Mouse (Mus musculus) MEL (cell line): ENCODE data around the gene Zfp418. TPM values are rescaled to one million over a fixed set of nuclear protein-coding genes. Genes with fewer than 3 reads are reported as not detected.
"Not testable (repeated sequence)": the region's sequence is repeated elsewhere in the genome, so short reads cannot be mapped to it uniquely, and the experiment has no call there.

ENCODE experiments used
- DNase-seq: peaks from one replicate; pipeline ENCODE4 v3.0.0; 2011; ENCODE audit warnings: low read depth, low spot score
- H3K27ac ChIP-seq: 2 replicates; pipeline ENCODE4 v1.5.1; 2012; ENCODE audit warnings: low read depth, mild to moderate bottlenecking, control low read depth, low read length, moderate library complexity; ENCODE audit not compliant: control insufficient read depth
- H3K27me3 ChIP-seq, 2 experiments: fragments of 150-350 bp in 1 of 2; sonication (generic) in 1 of 2; 2 replicates each; pipeline ENCODE4 v1.6.1; 2012; ENCODE audit warnings: low read length in 2 of 2, mild to moderate bottlenecking in 2 of 2, improper control_type of control experiment in 1 of 2, moderate library complexity in 1 of 2; ENCODE audit not compliant: insufficient read depth in 2 of 2, control insufficient read depth in 1 of 2
- H3K36me3 ChIP-seq, 2 experiments: 2 replicates each; pipeline ENCODE4 v1.6.1; 2012 to 2014; ENCODE audit warnings: low read length in 2 of 2, improper control_type of control experiment in 1 of 2, inconsistent platforms in 1 of 2, mild to moderate bottlenecking in 1 of 2; ENCODE audit not compliant: insufficient read depth in 2 of 2, control insufficient read depth in 1 of 2
- H3K4me1 ChIP-seq, 2 experiments: fragments of 150-350 bp in 1 of 2; sonication (generic) in 1 of 2; 2 replicates each; pipeline ENCODE4 v1.6.1; 2012; ENCODE audit warnings: low read length in 2 of 2, improper control_type of control experiment in 1 of 2, mild to moderate bottlenecking in 1 of 2; ENCODE audit not compliant: insufficient read depth in 2 of 2, control insufficient read depth in 1 of 2
- H3K4me3 ChIP-seq, 2 experiments: fragments of 150-350 bp in 1 of 2; sonication (generic) in 1 of 2; 2 replicates each; pipeline ENCODE4 v1.5.1; 2012; ENCODE audit warnings: low read depth in 2 of 2, low read length in 2 of 2, mild to moderate bottlenecking in 2 of 2, moderate library complexity in 2 of 2, control low read depth in 1 of 2, improper control_type of control experiment in 1 of 2; ENCODE audit not compliant: control insufficient read depth in 1 of 2, insufficient read depth in 1 of 2
- H3K79me2 ChIP-seq: 2 replicates; pipeline ENCODE4 v1.6.1; 2012; ENCODE audit warnings: mild to moderate bottlenecking, low read length, moderate library complexity; ENCODE audit not compliant: control insufficient read depth, poor library complexity, insufficient read depth
- H3K9ac ChIP-seq: 2 replicates; pipeline ENCODE4 v1.6.1; 2012; ENCODE audit warnings: low read depth, mild to moderate bottlenecking, control low read depth, low read length, moderate library complexity; ENCODE audit not compliant: control insufficient read depth, poor library complexity, severe bottlenecking
- H3K9me3 ChIP-seq: fragments of 150-350 bp; sonication (generic); replicated peaks from 2 replicates; pipeline ENCODE4 v1.6.1; 2012; ENCODE audit warnings: mild to moderate bottlenecking, low read length, improper control_type of control experiment, moderate library complexity; ENCODE audit not compliant: insufficient read depth
- CTCF ChIP-seq, 3 experiments: IDR thresholded peaks in 2 of 3; conservative IDR thresholded peaks in 1 of 3; 2 replicates each; pipeline ENCODE4 v1.5.1; 2011 to 2012; ENCODE audit warnings: low read length in 3 of 3, low read depth in 2 of 3, mild to moderate bottlenecking in 2 of 3, improper control_type of control experiment in 1 of 3, inconsistent platforms in 1 of 3, mixed read lengths in 1 of 3, moderate library complexity in 1 of 3; ENCODE audit not compliant: control insufficient read depth in 1 of 3, insufficient read depth in 1 of 3, poor library complexity in 1 of 3, severe bottlenecking in 1 of 3
- HCFC1 ChIP-seq: IDR thresholded peaks from 2 replicates; pipeline ENCODE4 v1.6.1; 2012; ENCODE audit warnings: low read depth, mild to moderate bottlenecking, inconsistent platforms, low read length, improper control_type of control experiment, moderate library complexity
- KAT2A ChIP-seq: conservative IDR thresholded peaks from 2 replicates; pipeline ENCODE4 v1.6.1; 2012; ENCODE audit warnings: low read depth, low read length, improper control_type of control experiment, inconsistent platforms
- NELFE ChIP-seq: IDR thresholded peaks from 2 replicates; pipeline ENCODE4 v1.6.1; 2011; ENCODE audit warnings: low read depth, low read length, improper control_type of control experiment
- NRF1 ChIP-seq: IDR thresholded peaks from 2 replicates; pipeline ENCODE4 v1.6.1; 2014; ENCODE audit warnings: low read depth, mild to moderate bottlenecking, inconsistent platforms, low read length, improper control_type of control experiment, moderate library complexity; ENCODE audit not compliant: poor library complexity, insufficient read depth, severe bottlenecking
- RAD21 ChIP-seq: IDR thresholded peaks from 2 replicates; pipeline ENCODE4 v1.6.1; 2011; ENCODE audit warnings: mild to moderate bottlenecking, low read depth, low read length, improper control_type of control experiment
- SMC3 ChIP-seq: IDR thresholded peaks from 2 replicates; pipeline ENCODE4 v1.6.1; 2011; ENCODE audit warnings: low read depth, low read length, improper control_type of control experiment
- TBP ChIP-seq: IDR thresholded peaks from 2 replicates; pipeline ENCODE4 v1.8.0; 2011; ENCODE audit warnings: low read depth, low read length, improper control_type of control experiment
- ZC3H11A ChIP-seq: IDR thresholded peaks from 2 replicates; pipeline ENCODE4 v1.6.1; 2012; ENCODE audit warnings: low read depth, mild to moderate bottlenecking, inconsistent platforms, low read length, improper control_type of control experiment
- ZNF384 ChIP-seq: IDR thresholded peaks from 2 replicates; pipeline ENCODE4 v1.6.1; 2012; ENCODE audit warnings: low read depth, mild to moderate bottlenecking, inconsistent platforms, low read length, improper control_type of control experiment
- polyA plus RNA-seq, 2 experiments: library from polyadenylated mRNA; stranded (reverse) in 1 of 2; unstranded in 1 of 2; fragments of >175 nt in 1 of 2; fragments of >200 nt in 1 of 2; gene quantifications; 2 replicates each; pipeline versions ENCODE4 v1.2.1 to v1.2.4; 2012; ENCODE audit warnings: low replicate concordance in 2 of 2, low read depth in 1 of 2; ENCODE audit not compliant: insufficient read length in 2 of 2, insufficient read depth in 1 of 2, missing spikeins in 1 of 2
- total RNA-seq: library from RNA; depleted of rRNA; stranded (reverse); fragments of 300-350 nt; gene quantifications from 2 replicates; pipeline ENCODE4 v1.2.3, GENCODE M21; 2012; rRNA removed

Gene Zfp418
- total and polyA plus RNA-seq, 3 experiments, result 0.47 to 0.50 TPM; not detected in 1

DNA sequence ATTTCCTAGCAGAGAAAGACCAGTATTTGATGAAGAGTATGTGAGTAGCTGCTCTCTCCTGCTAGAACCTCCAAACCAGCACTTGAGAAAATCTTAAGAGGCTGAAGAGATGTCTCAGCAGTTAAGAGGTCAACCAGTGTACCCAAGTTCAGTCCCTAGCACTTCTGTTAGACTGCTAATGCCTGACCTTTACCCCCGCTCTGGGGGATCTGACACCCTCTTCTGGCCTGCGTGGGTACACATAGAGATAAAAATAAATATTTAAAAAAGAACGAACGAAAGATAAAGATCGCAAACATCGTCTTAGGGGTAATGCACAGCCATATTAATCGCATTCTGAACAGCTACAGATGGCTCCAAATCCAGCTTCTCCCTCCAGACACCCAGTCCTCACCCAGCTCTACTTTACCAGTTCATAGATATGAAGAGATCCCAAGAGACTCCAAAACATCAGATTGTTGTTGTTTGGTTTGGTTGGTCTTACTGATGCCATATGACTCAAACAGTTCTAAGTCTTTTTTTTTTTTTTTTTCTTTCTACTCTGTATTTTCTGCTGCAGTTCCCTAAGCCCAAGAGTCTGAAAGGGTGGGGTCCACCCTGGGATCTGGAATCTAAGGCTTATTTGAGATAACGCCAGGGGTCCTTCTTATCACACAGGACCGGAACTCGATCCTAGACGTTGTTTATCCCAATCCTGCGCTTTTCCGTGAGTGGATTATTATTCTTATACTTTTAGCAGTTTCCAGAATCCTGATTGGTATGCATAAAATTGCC lies 16.5 kb downstream of the Zfp418 start:
- TF ChIP-seq TBP, result no peak
- TF ChIP-seq HCFC1, result no peak
- no peaks in the 10 kb centered on the region for H3K9me3 ChIP-seq
- no peaks in the 10 kb centered on the region for H3K79me2 ChIP-seq
- no peaks in the 10 kb centered on the region; a peak in 1 of 4 replicates for H3K4me1 ChIP-seq
- H3K9ac ChIP-seq, result no peak overlapping the region; the same call in 1 of the 2 replicates
- H3K36me3 ChIP-seq, result no peaks in the 10 kb centered on the region
- H3K4me3 ChIP-seq, result peak overlapping the region; percentile 88 to 90
- no peaks in the 10 kb centered on the region for H3K27me3 ChIP-seq
- H3K27ac ChIP-seq, result no peak overlapping the region
- DNase-seq, result no peak

DNA sequence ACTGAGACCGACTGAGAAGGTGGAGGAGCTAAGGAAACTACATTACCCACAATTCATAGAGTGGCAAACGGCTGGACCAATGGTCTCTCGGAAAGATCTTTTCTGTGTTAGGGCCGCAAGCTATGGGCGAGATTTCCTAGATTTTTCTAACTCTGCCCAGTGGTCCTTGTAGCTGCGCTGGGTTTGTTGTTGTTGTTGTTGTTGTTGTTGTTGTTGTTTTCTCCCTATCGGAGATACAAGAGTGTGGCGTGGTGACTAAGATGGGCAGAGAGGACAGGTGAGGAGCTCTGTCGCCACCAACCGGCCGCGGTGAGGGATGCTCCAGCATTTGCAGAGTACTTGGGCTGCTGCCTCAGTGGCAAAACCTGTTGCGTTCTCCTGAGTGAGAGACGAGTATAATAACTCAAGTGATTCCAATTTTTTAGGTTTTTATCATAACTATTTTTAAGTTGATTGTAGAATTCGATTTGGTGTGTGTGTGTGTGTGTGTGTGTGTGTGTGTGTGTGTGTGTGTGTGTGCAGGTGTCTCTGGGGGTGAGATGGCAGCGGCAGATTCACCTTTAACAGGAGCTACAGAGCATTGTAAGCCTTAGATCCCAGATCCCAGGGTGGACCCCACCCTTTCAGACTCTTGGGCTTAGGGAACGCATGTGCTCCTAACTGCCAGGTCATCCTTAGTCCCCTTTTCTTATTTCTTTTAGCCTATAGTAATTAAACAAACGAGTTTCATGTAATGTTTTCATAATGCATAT lies 17.2 kb downstream of the Zfp418 start:
- DNase-seq, result peak; percentile 62
- Histone ChIP-seq H3K27me3 (no peaks in the 10 kb centered on the region), H3K4me1 (no peaks in the 10 kb centered on the region; a peak in 1 of 4 replicates), H3K79me2 (no peaks in the 10 kb centered on the region), H3K4me3 (peak overlapping the region; percentile 88 to 90), H3K27ac (no peak overlapping the region), H3K9me3 (no peaks in the 10 kb centered on the region), H3K9ac (peak overlapping the region; percentile 32; the same call in 1 of the 2 replicates), H3K36me3 (no peaks in the 10 kb centered on the region)
- TF ChIP-seq ZC3H11A (no peak), NRF1 (no peak), KAT2A (peak; percentile 54; the same call in 1 of the 2 replicates), NELFE (no peak), HCFC1 (peak; percentile 89), SMC3 (peak; percentile 45), RAD21 (peak; percentile 33), ZNF384 (no peak), CTCF (IDR thresholded peaks at IDR 0.05 in 2 of 3, conservative IDR thresholded peaks at IDR 0.05 in 1 of 3; ENCODE audit: control insufficient read depth in 1 of 3, insufficient read depth in 1 of 3, low read depth in 2 of 3, low read length in 3 of 3, poor library complexity in 1 of 3, severe bottlenecking in 1 of 3) (peak; percentile 41 to 68 (median 54); a peak in 5 of 6 replicates)

DNA sequence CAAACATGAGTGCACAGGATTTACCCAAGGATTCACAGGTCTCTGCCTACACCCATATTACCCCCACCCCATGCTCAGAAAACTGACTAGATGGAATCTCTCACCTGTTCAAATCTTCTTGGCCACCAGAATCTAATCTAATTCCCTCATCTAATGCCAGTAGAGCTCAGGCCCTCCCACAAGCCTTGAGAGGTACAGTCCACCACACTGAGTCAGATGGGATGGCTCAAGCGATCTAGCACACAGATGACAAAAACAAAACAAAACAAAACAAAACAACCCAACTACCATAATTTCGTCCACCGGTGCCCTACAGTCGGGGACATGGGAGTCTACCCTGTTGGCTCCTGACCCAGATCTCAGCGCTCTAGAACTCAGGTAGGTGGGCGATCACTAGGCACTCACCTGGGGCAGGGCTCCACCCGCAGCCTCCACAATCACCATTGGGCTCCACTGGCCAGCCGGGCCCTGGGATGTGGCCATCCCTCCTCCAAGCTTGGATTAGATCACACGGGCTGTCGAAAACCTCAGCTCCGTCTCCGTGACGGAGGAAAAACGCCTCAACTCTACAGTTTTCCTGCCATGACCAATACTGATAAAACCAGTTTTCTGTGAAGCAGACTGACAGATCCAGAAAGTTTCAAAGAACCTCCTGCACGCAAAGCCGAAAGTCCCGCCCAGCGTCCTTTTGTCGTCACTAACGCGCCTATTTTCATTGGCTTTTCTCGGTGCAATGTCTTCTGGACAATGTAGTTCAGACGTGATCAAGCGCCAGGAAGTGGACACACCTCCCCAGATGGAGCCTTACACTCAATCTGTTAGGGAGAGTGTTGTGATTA lies 38.4 kb downstream of the Zfp418 start, which contains the start of gene Zfp772:
Gene Zfp772, minus strand, starts transcription at position 686 of the 839 bp plus-strand sequence.
- TF ChIP-seq HCFC1, result peak; percentile 73
- not testable (repeated sequence) for H3K4me1 ChIP-seq, H3K27ac ChIP-seq, H3K9me3 ChIP-seq, H3K27me3 ChIP-seq, H3K79me2 ChIP-seq, H3K36me3 ChIP-seq
- peak; percentile 43 for DNase-seq
- H3K9ac ChIP-seq, result peak within 1 kb of the TSS; percentile 45
- peak within 1 kb of the TSS; percentile 48 to 65 for H3K4me3 ChIP-seq

Other genes with a start within 250 kb of the Zfp418 start
- gene Aurkc, start 176.0 kb upstream of the Zfp418 start, total RNA-seq, result not detected in 2 replicates
- not detected for gene Aurkc, start 176.0 kb upstream of the Zfp418 start, polyA plus RNA-seq
- 9.3 and 10.6 TPM in 2 replicates for gene Zfp954, start 49.8 kb upstream of the Zfp418 start, total RNA-seq
- gene Zfp954, start 49.8 kb upstream of the Zfp418 start, polyA plus RNA-seq, result 1 to 10 TPM in 1 of 2 experiments, not detected in 1; 8.9 TPM
- gene Zfp773, start 34.6 kb upstream of the Zfp418 start, total RNA-seq, result 0.13 and 0.15 TPM in 2 replicates
- under 1 TPM in 1 of 2 experiments, not detected in 1; 0.57 TPM for gene Zfp773, start 34.6 kb upstream of the Zfp418 start, polyA plus RNA-seq
- gene Zfp772, start 38.7 kb downstream of the Zfp418 start, total RNA-seq, result 1.3 and 1.8 TPM in 2 replicates
- 1 to 10 TPM in 1 of 2 experiments, not detected in 1; 1.9 TPM for gene Zfp772, start 38.7 kb downstream of the Zfp418 start, polyA plus RNA-seq
- 0.12 TPM in 1 of 2 replicates, not detected in the other for gene Vmn2r29, start 76.0 kb downstream of the Zfp418 start, total RNA-seq
- gene Vmn2r29, start 76.0 kb downstream of the Zfp418 start, polyA plus RNA-seq, result not detected
- gene Gm45844, start 107.0 kb downstream of the Zfp418 start, total RNA-seq, result 0.42 and 0.72 TPM in 2 replicates
- gene Gm45844, start 107.0 kb downstream of the Zfp418 start, polyA plus RNA-seq, result 1 to 10 TPM in 1 of 2 experiments, not detected in 1; 1.5 TPM
- 12.9 and 16.5 TPM in 2 replicates for gene Clcn4, start 129.5 kb downstream of the Zfp418 start, total RNA-seq
- 10 to 100 TPM in 1 of 2 experiments, not detected in 1; 14.1 TPM for gene Clcn4, start 129.5 kb downstream of the Zfp418 start, polyA plus RNA-seq
- gene Vmn2r30, start 166.3 kb downstream of the Zfp418 start, total RNA-seq, result not detected in 2 replicates
- not detected for gene Vmn2r30, start 166.3 kb downstream of the Zfp418 start, polyA plus RNA-seq
- not detected in 2 replicates for gene Gm45783, start 203.2 kb downstream of the Zfp418 start, total RNA-seq
- not detected for gene Gm45783, start 203.2 kb downstream of the Zfp418 start, polyA plus RNA-seq
- not detected in 2 replicates for gene Vmn2r31, start 228.4 kb downstream of the Zfp418 start, total RNA-seq
- under 1 TPM in 1 of 2 experiments, not detected in 1; 0.01 TPM for gene Vmn2r31, start 228.4 kb downstream of the Zfp418 start, polyA plus RNA-seq